Mouse (Mus musculus): ENCODE data around the gene Olfr569. TPM values are rescaled to one million over a fixed set of nuclear protein-coding genes. Genes with fewer than 3 reads are reported as not detected.

Olfr569 gene
- not detected in 2 replicates for polyA plus RNA-seq (2012)

DNA sequence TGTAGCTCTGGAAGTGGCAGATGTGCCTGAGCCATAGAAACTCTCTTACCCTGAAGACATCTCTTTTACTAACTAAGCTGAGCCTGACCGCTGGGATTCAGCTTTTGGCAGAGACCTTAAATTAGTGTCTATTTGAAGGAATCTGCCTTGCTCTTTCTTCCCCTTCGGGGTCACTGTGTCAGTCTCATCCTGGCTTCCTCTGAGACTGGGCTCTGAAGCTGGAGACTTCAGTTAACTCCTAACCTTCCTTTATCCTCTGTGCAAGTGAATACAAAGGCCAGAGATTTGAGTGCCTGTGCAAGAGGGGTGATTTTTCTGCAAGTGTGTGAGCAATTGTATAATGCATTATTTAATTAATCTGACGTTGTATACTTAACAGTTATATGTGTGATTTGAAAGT, at the start of gene Olfr569:
Gene Olfr569, minus strand, starts transcription at position 101 of the 400 bp plus-strand sequence.
- Histone ChIP-seq H3K36me3 (ENCODE audit: control insufficient read depth) (no peaks in the 10 kb centered on the region), H3K9me3 (ENCODE audit: control insufficient read depth, low read length) (no peaks in the 10 kb centered on the region), H3K27me3 (ENCODE audit: control insufficient read depth) (no peaks in the 10 kb centered on the region), H3K4me3 (replicated peaks) (no peak within 1 kb of the TSS), H3K4me1 (ENCODE audit: control insufficient read depth) (no peaks in the 10 kb centered on the region)
- TF ChIP-seq GATA1 (IDR thresholded peaks at IDR 0.05; ENCODE audit: low read length) (no peak), TAL1 (IDR thresholded peaks at IDR 0.05; ENCODE audit: low read length) (no peak)

DNA sequence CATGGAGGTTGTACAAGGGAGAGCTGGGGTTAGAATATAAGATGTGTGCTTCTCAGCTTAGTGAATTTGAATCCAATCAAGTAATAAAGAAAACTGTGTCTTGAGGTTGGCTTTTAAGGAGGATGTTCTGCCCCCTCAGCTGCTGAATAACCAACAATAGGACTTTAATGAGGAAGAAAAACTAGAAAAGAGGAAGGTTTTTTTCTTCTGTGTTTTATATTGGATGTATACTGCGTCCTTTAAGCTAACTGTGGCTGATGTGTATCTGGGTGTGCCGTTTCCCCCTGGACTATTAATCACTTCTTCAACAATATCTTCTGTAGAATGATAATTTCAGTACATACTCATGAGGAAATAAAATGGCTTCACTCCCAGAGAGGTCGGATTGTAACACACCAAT, 36.4 kb upstream of the Olfr569 start:
- H3K4me3 ChIP-seq (replicated peaks), result no peak overlapping the region
- no peaks in the 10 kb centered on the region for H3K9me3 ChIP-seq (ENCODE audit: control insufficient read depth, low read length)
- no peak for TF ChIP-seq GATA1 (IDR thresholded peaks at IDR 0.05; ENCODE audit: low read length)
- TF ChIP-seq TAL1 (IDR thresholded peaks at IDR 0.05; ENCODE audit: low read length), result no peak
- H3K36me3 ChIP-seq (ENCODE audit: control insufficient read depth), result no peaks in the 10 kb centered on the region
- no peaks in the 10 kb centered on the region for H3K4me1 ChIP-seq (ENCODE audit: control insufficient read depth)
- H3K27me3 ChIP-seq (ENCODE audit: control insufficient read depth), result no peaks in the 10 kb centered on the region

DNA sequence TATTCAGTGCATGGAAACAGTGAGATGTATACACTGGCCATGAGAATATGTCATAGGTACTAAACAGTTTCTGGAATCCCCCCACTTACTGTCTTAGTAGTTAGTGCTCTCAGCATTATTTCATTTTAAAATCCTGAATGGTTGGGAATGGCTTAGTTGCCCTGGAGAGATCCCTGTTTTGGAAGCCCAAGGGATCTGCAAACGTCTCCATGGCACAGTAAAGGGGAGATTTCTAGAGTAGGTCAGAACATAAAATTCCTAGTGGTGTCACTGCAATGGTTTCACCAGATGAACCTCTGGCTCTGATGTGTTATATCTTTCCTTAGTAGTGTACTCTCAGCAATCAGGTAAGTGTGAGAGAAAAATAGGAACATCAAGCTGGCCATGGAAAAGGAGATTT, 33.4 kb upstream of the Olfr569 start, which contains the start of gene Olfr572:
Gene Olfr572, plus strand, starts transcription at position 301 of the 400 bp plus-strand sequence.
- Histone ChIP-seq H3K9me3 (ENCODE audit: control insufficient read depth, low read length) (no peaks in the 10 kb centered on the region), H3K27me3 (ENCODE audit: control insufficient read depth) (no peaks in the 10 kb centered on the region), H3K36me3 (ENCODE audit: control insufficient read depth) (no peaks in the 10 kb centered on the region), H3K4me1 (ENCODE audit: control insufficient read depth) (no peaks in the 10 kb centered on the region), H3K4me3 (replicated peaks) (no peak within 1 kb of the TSS)
- TF ChIP-seq GATA1 (IDR thresholded peaks at IDR 0.05; ENCODE audit: low read length), result no peak
- TF ChIP-seq TAL1 (IDR thresholded peaks at IDR 0.05; ENCODE audit: low read length), result no peak

DNA sequence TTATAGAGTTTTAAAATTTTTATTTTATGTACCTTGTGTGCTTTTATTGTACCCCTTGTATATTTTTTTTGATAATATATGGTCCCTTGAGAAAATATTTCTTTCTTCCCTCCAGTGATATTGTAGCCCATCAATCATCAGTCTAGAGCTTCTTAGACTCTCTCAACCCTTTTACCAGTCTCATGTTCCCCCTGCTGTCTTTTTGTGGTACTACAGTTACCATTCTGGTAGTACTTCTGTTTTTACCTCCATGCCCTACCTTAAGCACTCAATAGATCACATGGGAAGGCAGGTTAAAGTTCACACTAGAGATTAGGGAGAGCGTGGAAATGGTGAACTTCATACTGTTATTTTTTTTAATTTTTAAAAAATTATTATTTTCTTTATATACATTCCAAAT, 28.9 kb upstream of the Olfr569 start:
- Histone ChIP-seq H3K27me3 (ENCODE audit: control insufficient read depth) (no peaks in the 10 kb centered on the region), H3K36me3 (ENCODE audit: control insufficient read depth) (no peaks in the 10 kb centered on the region), H3K4me3 (replicated peaks) (no peak overlapping the region), H3K4me1 (ENCODE audit: control insufficient read depth) (no peaks in the 10 kb centered on the region), H3K9me3 (ENCODE audit: control insufficient read depth, low read length) (no peaks in the 10 kb centered on the region)
- TF ChIP-seq GATA1 (IDR thresholded peaks at IDR 0.05; ENCODE audit: low read length) (no peak), TAL1 (IDR thresholded peaks at IDR 0.05; ENCODE audit: low read length) (no peak)

DNA sequence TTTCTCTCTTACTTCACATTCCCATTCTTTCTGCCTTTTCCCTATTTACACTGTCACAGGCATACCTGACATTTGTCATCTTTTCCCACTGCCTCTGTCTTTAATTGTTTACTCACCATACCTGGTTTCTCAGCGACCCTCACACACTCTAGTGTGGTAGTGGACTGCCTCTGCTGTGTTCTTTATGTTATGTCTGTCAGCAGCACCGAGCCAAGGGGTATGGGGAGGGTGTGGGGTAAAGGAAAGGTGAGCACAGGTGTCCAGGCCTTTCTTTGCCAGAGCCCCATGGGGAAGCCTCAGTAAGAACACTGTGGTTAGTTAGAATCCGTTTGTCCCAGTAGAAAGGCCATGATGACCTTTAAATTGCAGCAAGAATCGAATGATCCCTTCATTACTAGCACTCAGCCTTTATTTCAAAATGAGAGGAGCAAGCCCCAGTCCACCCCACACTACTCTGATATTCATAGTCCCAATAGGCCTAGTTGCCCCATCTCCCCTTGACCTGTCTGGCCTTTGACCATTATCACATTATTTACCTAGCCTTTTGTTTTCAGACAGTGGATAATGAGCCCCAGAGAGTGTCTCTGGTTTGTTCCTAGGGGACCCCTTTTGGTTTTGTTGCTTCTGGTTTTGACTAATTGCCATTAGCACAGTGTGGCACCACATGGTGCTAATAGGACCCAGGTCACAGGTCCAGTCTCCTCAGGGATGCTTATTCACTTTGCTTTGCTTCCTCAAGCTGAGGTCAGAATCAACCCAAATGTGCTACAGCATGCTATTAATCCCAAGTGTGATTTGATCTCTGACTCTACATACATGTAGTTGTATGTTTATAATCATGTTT, 26.6 kb upstream of the Olfr569 start, which contains the start of gene Olfr571:
Gene Olfr571, minus strand, starts transcription at position 505 of the 844 bp plus-strand sequence.
- Histone ChIP-seq H3K4me1 (ENCODE audit: control insufficient read depth) (no peaks in the 10 kb centered on the region), H3K36me3 (ENCODE audit: control insufficient read depth) (no peaks in the 10 kb centered on the region), H3K9me3 (ENCODE audit: control insufficient read depth, low read length) (no peaks in the 10 kb centered on the region), H3K4me3 (replicated peaks) (no peak within 1 kb of the TSS), H3K27me3 (ENCODE audit: control insufficient read depth) (no peaks in the 10 kb centered on the region)
- TF ChIP-seq GATA1 (IDR thresholded peaks at IDR 0.05; ENCODE audit: low read length) (no peak), TAL1 (IDR thresholded peaks at IDR 0.05; ENCODE audit: low read length) (no peak)

DNA sequence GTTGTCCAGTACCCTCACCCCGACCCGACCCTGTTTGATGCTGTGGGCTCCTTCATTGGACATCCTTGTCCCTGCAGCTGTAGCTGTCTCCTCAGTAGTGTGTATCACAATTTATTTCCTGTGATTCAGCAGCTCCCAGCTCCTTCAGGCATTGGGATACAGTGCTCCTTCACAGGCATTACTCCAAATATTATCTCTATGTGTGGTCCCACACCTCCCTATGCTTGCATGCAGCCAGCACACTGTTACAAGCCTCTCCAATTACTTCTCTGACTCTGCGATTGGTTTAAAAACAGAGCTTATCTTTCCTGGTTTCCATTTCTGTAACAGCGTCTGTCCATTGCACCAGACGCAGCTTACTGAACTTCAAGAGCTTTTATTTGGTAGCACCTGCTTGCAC, 25.7 kb upstream of the Olfr569 start:
- TF ChIP-seq TAL1 (IDR thresholded peaks at IDR 0.05; ENCODE audit: low read length), result no peak
- no peak for TF ChIP-seq GATA1 (IDR thresholded peaks at IDR 0.05; ENCODE audit: low read length)
- H3K4me1 ChIP-seq (ENCODE audit: control insufficient read depth), result no peaks in the 10 kb centered on the region
- no peaks in the 10 kb centered on the region for H3K36me3 ChIP-seq (ENCODE audit: control insufficient read depth)
- no peaks in the 10 kb centered on the region for H3K9me3 ChIP-seq (ENCODE audit: control insufficient read depth, low read length)
- H3K27me3 ChIP-seq (ENCODE audit: control insufficient read depth), result no peaks in the 10 kb centered on the region
- H3K4me3 ChIP-seq (replicated peaks), result no peak overlapping the region

DNA sequence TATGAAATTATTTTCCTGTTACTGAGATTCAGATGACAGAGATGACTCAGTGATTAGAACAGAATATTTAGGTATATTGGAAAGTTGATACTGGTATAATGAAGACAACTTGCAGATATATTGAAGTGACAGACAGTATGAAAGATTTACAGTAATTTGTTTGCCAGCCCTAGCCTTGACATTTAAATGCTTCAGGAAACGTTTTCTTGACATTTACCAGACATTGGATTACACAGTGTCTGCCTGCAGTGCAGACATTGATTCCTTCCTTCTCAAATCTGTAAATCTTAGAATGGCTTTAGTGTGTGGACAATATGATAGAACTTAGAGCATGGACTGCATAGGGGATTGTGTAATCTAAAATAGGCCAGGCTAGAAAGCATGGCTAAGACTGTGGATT, 24.6 kb upstream of the Olfr569 start:
- no peak for TF ChIP-seq GATA1 (IDR thresholded peaks at IDR 0.05; ENCODE audit: low read length)
- no peak for TF ChIP-seq TAL1 (IDR thresholded peaks at IDR 0.05; ENCODE audit: low read length)
- Histone ChIP-seq H3K4me1 (ENCODE audit: control insufficient read depth) (no peaks in the 10 kb centered on the region), H3K36me3 (ENCODE audit: control insufficient read depth) (no peaks in the 10 kb centered on the region), H3K27me3 (ENCODE audit: control insufficient read depth) (no peaks in the 10 kb centered on the region), H3K9me3 (ENCODE audit: control insufficient read depth, low read length) (no peaks in the 10 kb centered on the region), H3K4me3 (replicated peaks) (no peak overlapping the region)

DNA sequence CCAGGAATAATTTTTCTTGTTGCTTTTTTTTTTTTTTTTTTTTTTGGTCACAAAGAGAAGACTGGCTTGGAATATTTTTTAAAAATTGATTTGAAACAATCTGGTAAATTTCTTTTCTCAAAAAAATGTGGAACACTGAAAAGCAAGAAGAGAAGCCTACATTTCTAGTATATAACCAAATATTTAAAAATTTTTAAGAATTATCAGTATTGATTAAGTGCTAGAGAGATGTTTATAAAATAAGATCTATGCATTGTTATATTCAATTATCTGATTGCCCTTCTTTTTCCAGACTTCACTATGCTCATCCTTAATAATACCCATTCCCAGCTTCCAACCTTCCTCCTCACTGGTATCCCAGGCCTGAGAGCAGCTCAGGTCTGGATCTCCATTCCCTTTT, 13.9 kb downstream of the Olfr569 start, which contains the start of gene Olfr568:
Gene Olfr568, plus strand, starts transcription at position 301 of the 400 bp plus-strand sequence.
- Histone ChIP-seq H3K27me3 (ENCODE audit: control insufficient read depth) (no peaks in the 10 kb centered on the region), H3K4me3 (replicated peaks) (no peak within 1 kb of the TSS), H3K4me1 (ENCODE audit: control insufficient read depth) (no peaks in the 10 kb centered on the region), H3K36me3 (ENCODE audit: control insufficient read depth) (no peaks in the 10 kb centered on the region), H3K9me3 (ENCODE audit: control insufficient read depth, low read length) (no peaks in the 10 kb centered on the region)
- TF ChIP-seq GATA1 (IDR thresholded peaks at IDR 0.05; ENCODE audit: low read length), result no peak
- no peak for TF ChIP-seq TAL1 (IDR thresholded peaks at IDR 0.05; ENCODE audit: low read length)

DNA sequence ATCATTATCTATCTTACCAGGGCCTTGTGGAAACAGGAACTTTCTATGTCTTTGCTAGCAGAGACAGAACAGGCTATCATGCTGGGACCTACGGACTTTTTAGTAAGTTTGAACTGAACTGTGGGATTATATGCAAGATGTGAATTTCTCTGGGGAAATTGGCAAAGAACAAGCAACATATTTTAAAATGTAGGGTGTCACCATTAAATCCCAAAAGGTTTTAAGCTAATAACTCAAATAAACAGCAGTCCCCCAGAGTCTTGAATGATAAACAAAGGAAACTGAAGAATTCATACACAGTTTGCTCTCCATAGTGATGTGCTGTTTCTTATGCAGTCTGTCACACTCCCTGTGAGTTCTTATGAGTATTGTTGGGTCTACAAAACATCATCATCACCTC, 32.0 kb downstream of the Olfr569 start, which contains the start of gene Olfr566:
Gene Olfr566, minus strand, starts transcription at position 101 of the 400 bp plus-strand sequence.
- H3K9me3 ChIP-seq (ENCODE audit: control insufficient read depth, low read length), result no peaks in the 10 kb centered on the region
- no peak within 1 kb of the TSS for H3K4me3 ChIP-seq (replicated peaks)
- no peak for TF ChIP-seq TAL1 (IDR thresholded peaks at IDR 0.05; ENCODE audit: low read length)
- no peak for TF ChIP-seq GATA1 (IDR thresholded peaks at IDR 0.05; ENCODE audit: low read length)
- no peaks in the 10 kb centered on the region for H3K4me1 ChIP-seq (ENCODE audit: control insufficient read depth)
- no peaks in the 10 kb centered on the region for H3K36me3 ChIP-seq (ENCODE audit: control insufficient read depth)
- no peaks in the 10 kb centered on the region for H3K27me3 ChIP-seq (ENCODE audit: control insufficient read depth)
